Mouse (Mus musculus): Measurements from ENCODE around the gene Rbfox2.
"Not testable (repeated sequence)": the region's sequence is repeated elsewhere in the genome, so short reads cannot be mapped to it uniquely, and the experiment has no call there.

Gene Rbfox2

GRCm38 (mm10) chr15:77269496-77269895 is 37.3 kb downstream of the Rbfox2 start:
- not testable (repeated sequence) for DNase-seq

GRCm38 (mm10) chr15:77268415-77268814 is 38.4 kb downstream of the Rbfox2 start:
- no peak for DNase-seq

GRCm38 (mm10) chr15:77265318-77265717 is 41.5 kb downstream of the Rbfox2 start:
- DNase-seq, result no peak

- no peak for DNase-seq
These were observed 42.5 kb downstream of the Rbfox2 start for GRCm38 (mm10) chr15:77264314-77264713.

GRCm38 (mm10) chr15:77262782-77263181 is 44.0 kb downstream of the Rbfox2 start:
- no peak for DNase-seq

GRCm38 (mm10) chr15:77257437-77258229 is 49.2 kb downstream of the Rbfox2 start:
- peak; percentile 67 for DNase-seq

GRCm38 (mm10) chr15:77256782-77257181 is 50.0 kb downstream of the Rbfox2 start:
- no peak for DNase-seq

GRCm38 (mm10) chr15:77254636-77255035 is 52.2 kb downstream of the Rbfox2 start:
- no peak for DNase-seq

- no peak for DNase-seq
These were observed 52.7 kb downstream of the Rbfox2 start for GRCm38 (mm10) chr15:77254128-77254527.

- DNase-seq, result no peak
These were observed 55.1 kb downstream of the Rbfox2 start for GRCm38 (mm10) chr15:77251706-77252105.

GRCm38 (mm10) chr15:77250806-77251205 is 56.0 kb downstream of the Rbfox2 start:
- no peak for DNase-seq

GRCm38 (mm10) chr15:77249421-77249820 is 57.4 kb downstream of the Rbfox2 start:
- DNase-seq, result no peak

- DNase-seq, result no peak
These were observed 61.1 kb downstream of the Rbfox2 start for GRCm38 (mm10) chr15:77245418-77246365.

- no peak for DNase-seq
These were observed 62.2 kb downstream of the Rbfox2 start for GRCm38 (mm10) chr15:77244634-77245033.

GRCm38 (mm10) chr15:77243876-77244560 is 62.8 kb downstream of the Rbfox2 start:
- DNase-seq, result no peak

GRCm38 (mm10) chr15:77240607-77241006 is 66.2 kb downstream of the Rbfox2 start:
- DNase-seq, result no peak

GRCm38 (mm10) chr15:77239564-77239963 is 67.2 kb downstream of the Rbfox2 start:
- DNase-seq, result no peak

- DNase-seq, result no peak
These were observed 69.1 kb downstream of the Rbfox2 start for GRCm38 (mm10) chr15:77237661-77238060.

- DNase-seq, result no peak
These were observed 70.7 kb downstream of the Rbfox2 start for GRCm38 (mm10) chr15:77236055-77236567.

GRCm38 (mm10) chr15:77235551-77235950 is 71.3 kb downstream of the Rbfox2 start:
- DNase-seq, result no peak

- no peak for DNase-seq
These were observed 72.5 kb downstream of the Rbfox2 start for GRCm38 (mm10) chr15:77234296-77234695.

GRCm38 (mm10) chr15:77230144-77230543 is 76.7 kb downstream of the Rbfox2 start:
- DNase-seq, result no peak

- DNase-seq, result no peak
These were observed 79.9 kb downstream of the Rbfox2 start for GRCm38 (mm10) chr15:77226831-77227354.

All from thymus, postnatal 4 days (tissue).